Mouse (Mus musculus) left cerebral cortex, adult 8-10 months (tissue): ENCODE results near the gene Tmem219. TPM values are rescaled to one million over a fixed set of nuclear protein-coding genes. Genes with fewer than 3 reads are reported as not detected.

ENCODE experiments used
- DNase-seq, 2 experiments: peaks; one replicate each; pipeline ENCODE4 v3.0.0; 2022; ENCODE audit warnings: low spot score in 2 of 2
- total RNA-seq, 4 experiments: library from RNA; stranded (reverse); gene quantifications; 2 replicates each; pipeline ENCODE4 v1.2.4; 2022

Gene Tmem219
- total RNA-seq, result 10 to 100 TPM; 20.8 to 25.4 (median 22.8) TPM

- DNase-seq, result peak in 1 of 2 experiments; percentile 37
These were observed at the start of gene Tmem219 for GRCm38 (mm10) chr7:126922624-126923060. TSS of gene Tmem219 (minus strand) at chr7:126922917.

GRCm38 (mm10) chr7:126967361-126967760, 44.6 kb upstream of the Tmem219 start:
- no peak for DNase-seq

- DNase-seq, result no peak
These were observed 42.9 kb upstream of the Tmem219 start for GRCm38 (mm10) chr7:126965568-126965967.

GRCm38 (mm10) chr7:126963548-126964286, 41.0 kb upstream of the Tmem219 start:
- DNase-seq, result no peak

- DNase-seq, result no peak
These were observed 39.2 kb upstream of the Tmem219 start for GRCm38 (mm10) chr7:126961965-126962364.

GRCm38 (mm10) chr7:126961095-126961494, 38.4 kb upstream of the Tmem219 start:
- no peak for DNase-seq

GRCm38 (mm10) chr7:126959780-126960179, 37.1 kb upstream of the Tmem219 start:
- DNase-seq, result no peak

- no peak for DNase-seq
These were observed 32.4 kb upstream of the Tmem219 start for GRCm38 (mm10) chr7:126955125-126955524.

- DNase-seq, result no peak
These were observed 29.9 kb upstream of the Tmem219 start for GRCm38 (mm10) chr7:126952646-126953045.

GRCm38 (mm10) chr7:126951741-126952140, 29.0 kb upstream of the Tmem219 start:
- no peak for DNase-seq

GRCm38 (mm10) chr7:126950647-126951615, 28.2 kb upstream of the Tmem219 start:
- peak in 1 of 2 experiments; percentile 52 for DNase-seq

GRCm38 (mm10) chr7:126949793-126950646, 27.3 kb upstream of the Tmem219 start, which contains the start of gene Sez6l2:
TSS of gene Sez6l2 (plus strand) at chr7:126950563.
- peak; percentile 75 to 83 for DNase-seq

GRCm38 (mm10) chr7:126949403-126949792, 26.7 kb upstream of the Tmem219 start, which contains the start of gene Asphd1:
TSS of gene Asphd1 (minus strand) at chr7:126949582.
- peak; percentile 63 to 72 for DNase-seq

GRCm38 (mm10) chr7:126948626-126949025, 25.9 kb upstream of the Tmem219 start:
- DNase-seq, result no peak

GRCm38 (mm10) chr7:126946530-126946929, 23.8 kb upstream of the Tmem219 start:
- no peak for DNase-seq

- DNase-seq, result no peak
These were observed 19.1 kb upstream of the Tmem219 start for GRCm38 (mm10) chr7:126941801-126942200.

GRCm38 (mm10) chr7:126941171-126941570, 18.5 kb upstream of the Tmem219 start:
- no peak for DNase-seq

- DNase-seq, result no peak
These were observed 9.9 kb upstream of the Tmem219 start for GRCm38 (mm10) chr7:126932652-126933051.

- DNase-seq, result no peak
These were observed 6.3 kb upstream of the Tmem219 start for GRCm38 (mm10) chr7:126929046-126929445.

GRCm38 (mm10) chr7:126928384-126929037, 5.8 kb upstream of the Tmem219 start, which contains the start of gene Kctd13:
TSS of gene Kctd13 (plus strand) at chr7:126928879.
- peak; percentile 75 to 86 for DNase-seq
